Mouse (Mus musculus) gonadal fat pad, adult 2 months (tissue): ENCODE results near the gene Usp47. TPM values are rescaled to one million over a fixed set of nuclear protein-coding genes. Genes with fewer than 3 reads are reported as not detected.

Experiments
- DNase-seq: peaks from one replicate; pipeline ENCODE4 v3.0.0-alpha.2; 2012; ENCODE audit warnings: low read depth
- polyA plus RNA-seq: library from polyadenylated mRNA; depleted of rRNA; stranded (reverse); fragments of >200 nt; gene quantifications from 2 replicates; pipeline ENCODE4 v1.2.3, GENCODE M21; 2012; rRNA removed

Usp47 gene
- polyA plus RNA-seq, 1 experiment: 15.4 TPM

- DNase-seq: no peak
Measured at GRCm38 (mm10) chr7:112155194-112155593, 131.9 kb downstream of the Usp47 start.

GRCm38 (mm10) chr7:112157584-112158315, 134.4 kb downstream of the Usp47 start:
- no peak for DNase-seq

GRCm38 (mm10) chr7:112158316-112158741, 135.0 kb downstream of the Usp47 start:
- no peak for DNase-seq

GRCm38 (mm10) chr7:112158942-112159341, 135.6 kb downstream of the Usp47 start, which contains the start of gene Dkk3:
Dkk3 (minus strand) TSS chr7:112159057.
- no peak for DNase-seq

GRCm38 (mm10) chr7:112159835-112160234, 136.5 kb downstream of the Usp47 start:
- no peak for DNase-seq

Other genes with a start within 250 kb of the Usp47 start
- 38.2 and 42.8 TPM in 2 replicates for gene Galnt18, start 243.5 kb upstream of the Usp47 start, polyA plus RNA-seq
- gene Dkk3, start 135.6 kb downstream of the Usp47 start, polyA plus RNA-seq: 6.6 and 6.7 TPM in 2 replicates
- gene Mical2, start 202.4 kb downstream of the Usp47 start, polyA plus RNA-seq: 15.0 and 15.5 TPM in 2 replicates